In the genomic region with DNA sequence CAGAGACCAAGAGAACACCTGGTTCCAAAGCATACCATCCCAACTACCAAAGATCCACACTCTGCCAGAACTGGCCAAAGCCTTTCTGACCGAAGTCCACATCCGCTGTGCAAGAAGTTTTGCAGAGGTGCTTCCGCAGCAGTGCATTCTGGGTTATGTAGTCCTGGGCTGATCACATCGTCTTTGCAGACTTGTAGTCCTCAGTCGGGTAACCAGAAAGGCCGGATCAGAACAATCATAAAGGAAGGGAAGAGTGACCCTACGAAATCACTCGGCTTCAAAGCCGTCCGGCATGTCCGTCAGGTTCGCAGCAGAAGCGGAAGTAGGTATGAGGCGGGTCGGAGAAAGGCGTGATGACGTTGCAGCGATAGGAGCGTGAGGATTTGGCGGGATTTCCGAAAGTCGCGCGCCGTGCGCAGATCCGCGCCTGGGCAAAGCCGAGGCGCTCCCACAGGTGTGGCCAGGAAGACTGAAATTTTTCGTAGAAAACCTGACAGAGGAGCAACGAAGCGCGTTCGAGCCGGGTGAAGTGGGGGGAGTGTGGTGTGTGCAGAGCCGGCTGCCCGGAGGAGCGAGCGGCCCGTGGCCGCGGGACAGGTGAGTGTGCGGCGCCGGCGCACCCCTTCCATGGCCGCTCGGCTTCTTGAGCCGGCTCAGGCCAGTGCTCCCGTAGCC, we compare ENCODE assay signal across 7 mouse cellular contexts. TPM values are rescaled to one million over a fixed set of nuclear protein-coding genes. Genes with fewer than 3 reads are reported as not detected.
DNase-seq lines count a peak whose midpoint lies in the region; ATAC-seq lines count a peak whose summit lies in the region.

A gene (plus strand): TSS at position 356 of the 675 bp plus-strand sequence.

- no peaks in the 10 kb centered on the region for H3K9me3 ChIP-seq in embryonic facial prominence, embryonic 11.5 days (replicated peaks; ENCODE audit: control insufficient read depth, low read length)
- H3K9me3 ChIP-seq in limb, embryonic 10.5 days (replicated peaks): no peaks in the 10 kb centered on the region
- H3K9me3 ChIP-seq in midbrain, embryonic 13.5 days: no peaks in the 10 kb centered on the region

- peak; percentile 90 for DNase-seq in adrenal gland, postnatal 14 days
- peak; percentile 92 for DNase-seq in embryonic facial prominence, embryonic 11.5 days (ENCODE audit: low spot score)
- DNase-seq in kidney, adult 11 months: peak; percentile 92
- peak; percentile 89 for DNase-seq in limb, embryonic 10.5 days (ENCODE audit: low spot score)
- DNase-seq in spleen, adult 12 weeks (ENCODE audit: low spot score): peak; percentile 85

- H3K4me2 ChIP-seq in embryonic facial prominence, embryonic 11.5 days (ENCODE audit: low read depth, low read length): peak within 1 kb of the TSS; percentile 92
- H3K4me2 ChIP-seq in midbrain, embryonic 13.5 days (replicated peaks): peak within 1 kb of the TSS; percentile 97

- under 1% methylated on average over 51 of the region's 51 CpGs for WGBS in embryonic facial prominence, embryonic 11.5 days
- WGBS in limb, embryonic 10.5 days: under 1% methylated on average over 51 of the region's 51 CpGs
- WGBS in midbrain, embryonic 13.5 days: under 1% methylated on average over 51 of the region's 51 CpGs

- no peaks in the 10 kb centered on the region for H3K27me3 ChIP-seq in embryonic facial prominence, embryonic 11.5 days (ENCODE audit: control insufficient read depth, insufficient read depth, low read length)
- H3K27me3 ChIP-seq in limb, embryonic 10.5 days (ENCODE audit: low read depth, poor library complexity, severe bottlenecking): no peaks in the 10 kb centered on the region
- no peaks in the 10 kb centered on the region for H3K27me3 ChIP-seq in midbrain, embryonic 13.5 days

- H3K27ac ChIP-seq in embryonic facial prominence, embryonic 11.5 days (replicated peaks; ENCODE audit: low read depth, low read length): peak within 1 kb of the TSS; percentile 86
- H3K27ac ChIP-seq in limb, embryonic 10.5 days: peak within 1 kb of the TSS; percentile 93
- H3K27ac ChIP-seq in midbrain, embryonic 13.5 days: peak within 1 kb of the TSS; percentile 81

- H3K36me3 ChIP-seq in embryonic facial prominence, embryonic 11.5 days (replicated peaks; ENCODE audit: control insufficient read depth, insufficient read depth, low read depth, low read length): no peaks in the 10 kb centered on the region
- peaks cover 35% of the 10 kb centered on the region for H3K36me3 ChIP-seq in limb, embryonic 10.5 days
- H3K36me3 ChIP-seq in midbrain, embryonic 13.5 days: 0 out of 2 replicates have a peak, but pooled peaks cover 13% of the 10 kb centered on the region

- H3K4me1 ChIP-seq in embryonic facial prominence, embryonic 11.5 days (ENCODE audit: control insufficient read depth, insufficient read depth, low read length): no peaks in the 10 kb centered on the region
- peaks cover 16% of the 10 kb centered on the region for H3K4me1 ChIP-seq in limb, embryonic 10.5 days
- peaks cover 20% of the 10 kb centered on the region for H3K4me1 ChIP-seq in midbrain, embryonic 13.5 days (replicated peaks)

- H3K9ac ChIP-seq in embryonic facial prominence, embryonic 11.5 days (replicated peaks; ENCODE audit: low read length): peak within 1 kb of the TSS; percentile 87
- H3K9ac ChIP-seq in midbrain, embryonic 13.5 days (replicated peaks): peak within 1 kb of the TSS; percentile 69

- peak within 1 kb of the TSS; percentile 78 for H3K4me3 ChIP-seq in embryonic facial prominence, embryonic 11.5 days (ENCODE audit: low read depth, low read length)
- H3K4me3 ChIP-seq in limb, embryonic 10.5 days: peak within 1 kb of the TSS; percentile 87
- peak within 1 kb of the TSS; percentile 65 for H3K4me3 ChIP-seq in midbrain, embryonic 13.5 days (replicated peaks)

- peak; percentile 88 for ATAC-seq in embryonic facial prominence, embryonic 11.5 days (replicated peaks; ENCODE audit: insufficient number of reproducible peaks, low FRiP score, low TSS enrichment, low read depth)
- ATAC-seq in granulocyte monocyte progenitor cell, adult 5-6 weeks (replicated peaks; ENCODE audit: poor library complexity, severe bottlenecking): peak; percentile 93
- peak; percentile 95 for ATAC-seq in midbrain, embryonic 13.5 days

RNA-seq across cellular contexts. Expression of the gene that starts here (rescaled TPM):
- 7.8 and 8.7 TPM in 2 replicates for total RNA-seq in adrenal gland, postnatal 14 days (2021)
- polyA plus RNA-seq in embryonic facial prominence, embryonic 11.5 days (2014; fragmentation: Nextera tagmentation; extraction: Ambion mirVana): 79.2 and 82.1 TPM in 2 replicates
- 50.7 and 71.9 TPM in 2 replicates for total RNA-seq in granulocyte monocyte progenitor cell, adult 5-6 weeks (2014; fragmentation: Nextera tagmentation)
- 32.2 and 36.3 TPM in 2 replicates for total RNA-seq in granulocyte monocyte progenitor cell, adult 5-6 weeks (2017)
- 94.5 and 95.9 TPM in 2 replicates for polyA plus RNA-seq in limb, embryonic 10.5 days (2016; fragmentation: Nextera tagmentation; extraction: Ambion mirVana)
- polyA plus RNA-seq in midbrain, embryonic 13.5 days (2015; fragmentation: Nextera tagmentation; extraction: Ambion mirVana): 21.3 and 22.5 TPM in 2 replicates

Comparison
In these comparisons a context has a peak if more than half of its experiments do, and no peak if none do; other contexts are left out.
1. Peak in every context shown above with its lines: DNase-seq, ATAC-seq, H3K4me3 ChIP-seq and H3K27ac ChIP-seq.